Mouse (Mus musculus): ENCODE measurements around the gene Arhgef18.

- TF ChIP-seq CTCF (IDR thresholded peaks at IDR 0.05; ENCODE audit: insufficient read depth, low read length) (no peak), POLR2A (IDR thresholded peaks at IDR 0.05; ENCODE audit: borderline replicate concordance, extremely low read depth, low read depth, low read length) (no peak)
These were observed 24.0 kb downstream of the Arhgef18 start for GRCm38 (mm10) chr8:3416846-3417245.
